Mouse (Mus musculus) spleen, adult 2 months (tissue): ENCODE measurements around the gene Ugt1a6a. TPM values are rescaled to one million over a fixed set of nuclear protein-coding genes. Genes with fewer than 3 reads are reported as not detected.

Experiments used
- DNase-seq, 2 experiments: peaks; one replicate each; pipeline versions ENCODE4 v3.0.0 to v3.0.0-alpha.2; 2012 to 2021; ENCODE audit warnings: low spot score in 2 of 2, low read depth in 1 of 2
- H3K27ac ChIP-seq: fragments of 200-500 bp; 2 replicates; pipeline ENCODE4 v1.5.1; 2012; ENCODE audit warnings: low read length, inconsistent platforms; ENCODE audit not compliant: insufficient read depth
- H3K27me3 ChIP-seq: fragments of 200-500 bp; 2 replicates; pipeline ENCODE4 v1.6.1; 2012; ENCODE audit warnings: mild to moderate bottlenecking, moderate library complexity, low read length, inconsistent platforms; ENCODE audit not compliant: control insufficient read depth, insufficient read depth
- H3K36me3 ChIP-seq: fragments of 200-500 bp; 2 replicates; pipeline ENCODE4 v1.6.1; 2012; ENCODE audit warnings: mild to moderate bottlenecking, low read length, inconsistent platforms; ENCODE audit not compliant: control insufficient read depth, insufficient read depth
- H3K4me1 ChIP-seq: fragments of 200-500 bp; 2 replicates; pipeline ENCODE4 v1.6.1; 2011; ENCODE audit warnings: inconsistent platforms; ENCODE audit not compliant: control insufficient read depth, insufficient read depth, insufficient read length
- H3K4me3 ChIP-seq: fragments of 200-500 bp; 2 replicates; pipeline ENCODE4 v1.5.1; 2011; ENCODE audit warnings: mild to moderate bottlenecking, inconsistent platforms; ENCODE audit not compliant: insufficient read depth, insufficient read length; ENCODE audit errors: extremely low read depth
- CTCF ChIP-seq: fragments of 200-500 bp; IDR thresholded peaks from 2 replicates; pipeline ENCODE4 v1.5.1; 2011; ENCODE audit warnings: mild to moderate bottlenecking, inconsistent platforms; ENCODE audit not compliant: insufficient read depth, insufficient read length, insufficient replicate concordance; ENCODE audit errors: extremely low read depth
- POLR2A ChIP-seq: fragments of 200-500 bp; IDR thresholded peaks from 2 replicates; pipeline ENCODE4 v1.6.1; 2011; ENCODE audit warnings: low read depth, low read length, inconsistent platforms
- WGBS: fragments of 180-500 bp; shearing (Covaris S2); methylation state at CpG from one replicate; pipeline ENCODE4 v1.1.7; 2018; 5-methylcytosine and 5-hydroxymethylcytosine counted together
- polyA plus RNA-seq: library from polyadenylated mRNA; depleted of rRNA; stranded (reverse); fragments of >200 nt; gene quantifications from 2 replicates; pipeline ENCODE4 v1.2.3, GENCODE M21; 2012

Gene Ugt1a6a
- polyA plus RNA-seq, 1 experiment = 0.44 TPM

DNA sequence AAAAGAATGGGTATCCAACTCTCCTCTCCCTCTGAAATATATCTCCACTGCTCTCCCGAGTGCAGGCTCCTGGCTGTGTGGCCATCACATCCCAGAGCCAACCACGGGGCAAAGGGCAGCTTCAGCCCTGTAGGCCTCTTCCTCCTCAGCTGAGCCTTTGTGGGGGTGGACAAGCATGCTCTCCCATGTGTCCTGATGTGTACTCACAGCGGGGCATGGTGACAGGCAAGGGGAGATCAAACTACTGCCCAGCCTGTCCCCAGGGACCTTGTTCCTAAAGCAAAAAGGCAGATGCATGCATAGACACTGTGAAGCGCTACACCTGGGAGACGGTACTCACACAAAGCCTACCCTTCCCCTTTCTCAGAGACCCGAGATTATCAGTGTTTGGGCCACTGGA, 125.5 kb downstream of the Ugt1a6a start:
- H3K27ac ChIP-seq = no peak overlapping the region
- TF ChIP-seq POLR2A (no peak), CTCF (no peak)
- WGBS = 67% methylated on average over 6 of the region's 6 CpGs
- no peaks in the 10 kb centered on the region for H3K27me3 ChIP-seq
- H3K4me3 ChIP-seq = no peak overlapping the region
- H3K4me1 ChIP-seq = peaks cover 12% of the 10 kb centered on the region; the same call in 1 of the 2 replicates
- no peak for DNase-seq
- H3K36me3 ChIP-seq = peaks cover 21% of the 10 kb centered on the region

DNA sequence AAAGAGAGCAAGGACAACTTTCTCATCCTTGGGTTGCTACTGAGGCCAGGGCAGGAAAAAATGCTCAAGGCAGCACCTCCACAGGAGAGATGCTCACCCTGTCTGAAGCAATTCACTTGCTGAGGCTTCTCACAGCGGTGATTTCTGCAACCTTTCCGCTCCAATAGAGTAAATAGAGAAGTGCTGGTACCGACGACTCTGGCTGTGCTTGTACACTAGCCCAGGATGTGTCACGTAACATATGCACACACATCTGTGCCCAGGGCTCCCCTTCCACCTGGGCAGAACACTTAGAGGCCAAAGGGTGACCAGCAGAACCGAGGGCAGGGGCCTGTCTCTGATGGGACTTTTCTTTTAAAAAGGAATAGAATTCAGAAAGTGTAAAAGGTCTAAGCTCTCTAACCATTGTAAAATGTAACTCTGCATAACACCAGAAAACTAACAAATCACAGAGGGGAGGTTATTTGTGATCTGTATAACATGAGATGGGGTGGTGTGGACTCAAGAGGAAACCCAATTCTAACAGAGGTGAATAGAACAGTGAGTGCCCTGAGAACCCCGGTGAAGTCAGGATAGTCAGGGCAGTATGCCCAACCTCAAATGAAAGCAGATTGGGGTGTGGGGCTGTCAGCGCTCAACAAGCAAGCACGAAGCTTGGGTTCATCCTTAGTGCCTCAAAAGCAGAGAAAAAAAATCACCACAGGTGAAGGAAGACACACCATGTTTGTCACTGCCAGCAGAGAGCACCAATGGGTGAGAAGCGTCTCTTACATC, 126.2 kb downstream of the Ugt1a6a start:
- no peak overlapping the region for H3K4me3 ChIP-seq
- H3K36me3 ChIP-seq = peaks cover 28% of the 10 kb centered on the region
- H3K4me1 ChIP-seq = peaks cover 12% of the 10 kb centered on the region; the same call in 1 of the 2 replicates
- no peak for DNase-seq
- WGBS = 67% methylated on average over 10 of the region's 10 CpGs
- no peaks in the 10 kb centered on the region for H3K27me3 ChIP-seq
- no peak overlapping the region for H3K27ac ChIP-seq
- no peak for TF ChIP-seq CTCF
- no peak for TF ChIP-seq POLR2A

DNA sequence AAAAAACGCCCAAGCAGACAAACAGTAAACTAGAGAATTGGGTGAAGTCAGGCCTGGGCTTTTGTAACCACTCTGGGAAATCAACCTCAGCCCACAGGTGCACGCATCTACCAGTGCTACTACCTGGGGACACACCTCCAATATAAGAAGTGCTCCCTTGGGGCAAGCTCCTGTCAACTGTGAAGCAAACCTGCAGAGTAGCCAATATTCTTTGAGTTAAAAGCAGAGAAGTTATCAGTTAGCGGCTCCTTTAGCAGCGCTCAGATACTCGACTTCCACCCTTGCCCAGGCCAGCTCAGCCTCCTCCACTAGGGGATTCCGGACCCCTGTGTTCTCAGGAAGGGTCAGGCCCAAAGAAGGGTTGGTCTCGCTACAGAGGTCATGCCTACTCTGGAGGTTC, 127.1 kb downstream of the Ugt1a6a start:
- DNase-seq = no peak
- peaks cover 37% of the 10 kb centered on the region for H3K36me3 ChIP-seq
- TF ChIP-seq POLR2A (no peak), CTCF (no peak)
- WGBS = 84% methylated on average over 7 of the region's 7 CpGs
- H3K27me3 ChIP-seq = no peaks in the 10 kb centered on the region
- H3K4me3 ChIP-seq = no peak overlapping the region
- H3K4me1 ChIP-seq = peaks cover 12% of the 10 kb centered on the region; the same call in 1 of the 2 replicates
- no peak overlapping the region for H3K27ac ChIP-seq

GRCm38 (mm10) chr1:88262255-88262654, 127.6 kb downstream of the Ugt1a6a start:
- DNase-seq = no peak
- Histone ChIP-seq H3K4me1 (peaks cover 12% of the 10 kb centered on the region; the same call in 1 of the 2 replicates), H3K27ac (no peak overlapping the region), H3K36me3 (peaks cover 42% of the 10 kb centered on the region), H3K27me3 (no peaks in the 10 kb centered on the region), H3K4me3 (no peak overlapping the region)
- WGBS = 66% methylated on average over 4 of the region's 4 CpGs
- TF ChIP-seq CTCF = no peak
- TF ChIP-seq POLR2A = no peak

DNA sequence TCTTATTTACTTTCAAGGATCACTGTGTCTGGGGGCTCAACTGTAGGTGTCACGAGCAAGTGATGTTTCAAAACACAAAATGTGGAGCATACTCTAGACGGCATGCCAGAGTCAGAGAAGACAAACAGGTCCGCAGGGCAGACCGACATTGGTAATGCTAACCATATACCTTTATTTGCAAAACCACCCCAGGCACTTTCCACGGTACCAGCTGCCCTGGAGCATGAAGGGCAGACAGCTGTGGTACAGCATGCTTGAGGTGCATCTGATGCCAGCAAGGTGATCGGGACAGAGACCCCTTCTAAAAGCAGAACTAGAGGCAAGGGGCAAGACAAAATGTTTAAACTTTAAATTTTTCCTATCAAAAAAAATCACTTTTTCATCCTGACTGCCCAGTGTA, 128.4 kb downstream of the Ugt1a6a start:
- Histone ChIP-seq H3K4me3 (no peak overlapping the region), H3K27ac (no peak overlapping the region), H3K4me1 (peaks cover 12% of the 10 kb centered on the region; the same call in 1 of the 2 replicates), H3K27me3 (no peaks in the 10 kb centered on the region), H3K36me3 (peaks cover 49% of the 10 kb centered on the region)
- WGBS = 77% methylated on average over 6 of the region's 6 CpGs
- TF ChIP-seq CTCF (no peak), POLR2A (no peak)
- DNase-seq = no peak

- Histone ChIP-seq H3K4me1 (peaks cover 12% of the 10 kb centered on the region; the same call in 1 of the 2 replicates), H3K27ac (no peak overlapping the region), H3K4me3 (no peak overlapping the region), H3K27me3 (no peaks in the 10 kb centered on the region), H3K36me3 (peaks cover 58% of the 10 kb centered on the region)
- WGBS = 91% methylated on average over 5 of the region's 5 CpGs
- no peak for TF ChIP-seq POLR2A
- TF ChIP-seq CTCF = no peak
- no peak for DNase-seq
Observed at GRCm38 (mm10) chr1:88263778-88264177, 129.2 kb downstream of the Ugt1a6a start.
